Mouse (Mus musculus) liver, postnatal 0 days (tissue): ENCODE data around the gene Fam227b. TPM values are rescaled to one million over a fixed set of nuclear protein-coding genes. Genes with fewer than 3 reads are reported as not detected.

Experiments
- ATAC-seq: fragments of 200-750 bp; cut with Nextera tagmentation; 2 replicates; pipeline ENCODE4 v1.8.0; 2017; ENCODE audit warnings: mild to moderate bottlenecking, moderate library complexity
- DNase-seq: peaks from one replicate; pipeline ENCODE4 v3.0.0-alpha.2; 2016
- H3K27ac ChIP-seq: fragments of 300-500 bp; sonication (generic); 2 replicates; pipeline ENCODE4 v1.5.1; 2014; ENCODE audit warnings: antibody characterized with exemption, moderate library complexity, mild to moderate bottlenecking, low read depth
- H3K27me3 ChIP-seq: fragments of 300-500 bp; sonication (generic); 2 replicates; pipeline ENCODE4 v1.6.1; 2014; ENCODE audit warnings: low read length, control low read depth, mixed read lengths; ENCODE audit not compliant: insufficient read depth
- H3K36me3 ChIP-seq: fragments of 300-500 bp; sonication (generic); replicated peaks from 2 replicates; pipeline ENCODE4 v1.6.1; 2014; ENCODE audit warnings: mild to moderate bottlenecking, control low read depth, low read length, moderate library complexity, mixed read lengths; ENCODE audit not compliant: insufficient read depth
- H3K4me1 ChIP-seq: fragments of 300-500 bp; sonication (generic); 2 replicates; pipeline ENCODE4 v1.6.1; 2014; ENCODE audit warnings: antibody characterized with exemption, mild to moderate bottlenecking, control low read depth; ENCODE audit not compliant: insufficient read depth
- H3K4me2 ChIP-seq: fragments of 300-500 bp; sonication (generic); 2 replicates; pipeline ENCODE4 v1.6.1; 2014; ENCODE audit warnings: low read depth, mild to moderate bottlenecking, low read length, moderate library complexity, mixed read lengths
- H3K4me3 ChIP-seq: fragments of 300-500 bp; sonication (generic); 2 replicates; pipeline ENCODE4 v1.5.1; 2014; ENCODE audit warnings: low read depth, low read length
- H3K9ac ChIP-seq: fragments of 300-500 bp; sonication (generic); replicated peaks from 2 replicates; pipeline ENCODE4 v1.6.1; 2014; ENCODE audit warnings: mild to moderate bottlenecking, moderate library complexity
- H3K9me3 ChIP-seq: fragments of 300-500 bp; sonication (generic); 2 replicates; pipeline ENCODE4 v1.6.1; 2016; ENCODE audit warnings: mild to moderate bottlenecking, control low read depth, low read length, mixed read lengths
- CTCF ChIP-seq: sonication (generic); IDR thresholded peaks from 2 replicates; pipeline ENCODE4 v1.5.1; 2016; ENCODE audit warnings: antibody characterized with exemption, low read depth
- EP300 ChIP-seq: IDR thresholded peaks from 2 replicates; pipeline ENCODE4 v1.6.1; 2016; ENCODE audit warnings: antibody characterized with exemption, low read depth, mild to moderate bottlenecking
- WGBS: fragments of 180-500 bp; shearing (Covaris S2); extraction: QIAGEN DNeasy Blood & Tissue Kit; methylation state at CpG from one replicate; pipeline ENCODE4 v1.1.7; 2014; ENCODE audit not compliant: insufficient replicate concordance; 5-methylcytosine and 5-hydroxymethylcytosine counted together
- polyA plus RNA-seq: library from polyadenylated mRNA; unstranded; fragments of >200 nt; fragmentation: Nextera tagmentation; extraction: Ambion mirVana; gene quantifications from 2 replicates; pipeline ENCODE4 v1.2.1, GENCODE M21; 2015

The Fam227b gene
- not detected in 2 replicates for polyA plus RNA-seq

GRCm38 (mm10) chr2:126151855-126152571, at the start of gene Fam227b, which contains the start of gene Dtwd1:
TSS of gene Fam227b (minus strand) at chr2:126152004.
TSS of gene Dtwd1 (plus strand) at chr2:126152141.
- no peak for TF ChIP-seq CTCF
- peak; percentile 10; the same call in 1 of the 2 replicates for TF ChIP-seq EP300
- H3K9ac ChIP-seq = peak within 1 kb of the TSS; percentile 90
- H3K4me3 ChIP-seq = peak within 1 kb of the TSS; percentile 81
- peak within 1 kb of the TSS; percentile 77 for H3K4me2 ChIP-seq
- H3K36me3 ChIP-seq = peaks cover 11% of the 10 kb centered on the region
- ATAC-seq (peak; percentile 99), DNase-seq (peak; percentile 98)
- under 1% methylated on average over 57 of the region's 57 CpGs for WGBS
- no peaks in the 10 kb centered on the region for H3K27me3 ChIP-seq
- H3K9me3 ChIP-seq = no peaks in the 10 kb centered on the region
- peak within 1 kb of the TSS; percentile 89 for H3K27ac ChIP-seq
- H3K4me1 ChIP-seq = peaks cover 5% of the 10 kb centered on the region; the same call in 1 of the 2 replicates

GRCm38 (mm10) chr2:126198971-126199370, 47.2 kb upstream of the Fam227b start:
- Histone ChIP-seq H3K9me3 (no peaks in the 10 kb centered on the region), H3K4me3 (no peak overlapping the region), H3K27ac (no peak overlapping the region), H3K4me1 (no peaks in the 10 kb centered on the region), H3K36me3 (no peaks in the 10 kb centered on the region), H3K4me2 (no peak overlapping the region), H3K27me3 (no peaks in the 10 kb centered on the region), H3K9ac (no peak overlapping the region)
- DNase-seq = no peak
- no peak for TF ChIP-seq EP300
- no peak for ATAC-seq
- WGBS = 75% methylated on average over 3 of the region's 3 CpGs

- H3K4me2 ChIP-seq = no peak overlapping the region
- TF ChIP-seq EP300 (no peak), CTCF (no peak)
- no peak for DNase-seq
- 74% methylated on average over 12 of the region's 12 CpGs for WGBS
- H3K27me3 ChIP-seq = no peaks in the 10 kb centered on the region
- no peak overlapping the region for H3K4me3 ChIP-seq
- H3K9ac ChIP-seq = no peak overlapping the region
- no peaks in the 10 kb centered on the region for H3K36me3 ChIP-seq
- no peak for ATAC-seq
- H3K27ac ChIP-seq = no peak overlapping the region
- no peaks in the 10 kb centered on the region for H3K9me3 ChIP-seq
- H3K4me1 ChIP-seq = no peaks in the 10 kb centered on the region
These were observed 44.0 kb upstream of the Fam227b start for GRCm38 (mm10) chr2:126195631-126196356.

GRCm38 (mm10) chr2:126192129-126192528, 40.3 kb upstream of the Fam227b start:
- TF ChIP-seq CTCF = no peak
- no peak for TF ChIP-seq EP300
- no peaks in the 10 kb centered on the region for H3K4me1 ChIP-seq
- WGBS = 67% methylated on average over 2 of the region's 2 CpGs
- H3K4me2 ChIP-seq = no peak overlapping the region
- H3K9ac ChIP-seq = no peak overlapping the region
- no peak for ATAC-seq
- no peak for DNase-seq
- H3K27me3 ChIP-seq = no peaks in the 10 kb centered on the region
- no peak overlapping the region for H3K27ac ChIP-seq
- H3K4me3 ChIP-seq = no peak overlapping the region
- no peaks in the 10 kb centered on the region for H3K36me3 ChIP-seq
- no peaks in the 10 kb centered on the region for H3K9me3 ChIP-seq

GRCm38 (mm10) chr2:126191306-126191705, 39.5 kb upstream of the Fam227b start:
- no peak overlapping the region for H3K4me2 ChIP-seq
- no peaks in the 10 kb centered on the region for H3K4me1 ChIP-seq
- ATAC-seq = no peak
- WGBS = 70% methylated on average over 4 of the region's 4 CpGs
- H3K27ac ChIP-seq = no peak overlapping the region
- no peaks in the 10 kb centered on the region for H3K36me3 ChIP-seq
- no peaks in the 10 kb centered on the region for H3K27me3 ChIP-seq
- H3K9ac ChIP-seq = no peak overlapping the region
- no peaks in the 10 kb centered on the region for H3K9me3 ChIP-seq
- no peak for DNase-seq
- H3K4me3 ChIP-seq = no peak overlapping the region
- TF ChIP-seq CTCF (no peak), EP300 (no peak)

GRCm38 (mm10) chr2:126171427-126171826, 19.6 kb upstream of the Fam227b start:
- WGBS = 81% methylated on average over 1 of the region's 1 CpGs
- Histone ChIP-seq H3K27ac (no peak overlapping the region), H3K9me3 (no peaks in the 10 kb centered on the region), H3K27me3 (no peaks in the 10 kb centered on the region), H3K4me3 (no peak overlapping the region), H3K4me1 (peaks cover 16% of the 10 kb centered on the region), H3K9ac (no peak overlapping the region), H3K36me3 (0 out of 2 replicates have a peak, but pooled peaks cover 1% of the 10 kb centered on the region), H3K4me2 (no peak overlapping the region)
- DNase-seq (no peak), ATAC-seq (no peak)
- TF ChIP-seq CTCF (no peak), EP300 (no peak)
